Mouse (Mus musculus) cerebellum, postnatal 14 days (tissue): ENCODE measurements around the gene B2m.
"Not testable (repeated sequence)": the region's sequence is repeated elsewhere in the genome, so short reads cannot be mapped to it uniquely, and the experiment has no call there.

Source experiments
- DNase-seq, 2 experiments: peaks; one replicate each; pipeline ENCODE4 v3.0.0; 2021; ENCODE audit warnings: mixed read lengths in 2 of 2

B2m gene

GRCm38 (mm10) chr2:122147508-122148241, at the start of gene B2m:
Gene B2m (plus strand): TSS chr2:122147686.
- DNase-seq: peak; percentile 95

GRCm38 (mm10) chr2:122097686-122098085, 49.8 kb upstream of the B2m start:
- DNase-seq: not testable (repeated sequence)

- DNase-seq: peak in 1 of 2 experiments; percentile 10
These were observed 45.4 kb upstream of the B2m start for GRCm38 (mm10) chr2:122102070-122102469.

- no peak for DNase-seq
These were observed 39.4 kb upstream of the B2m start for GRCm38 (mm10) chr2:122108101-122108500.

GRCm38 (mm10) chr2:122109714-122110113, 37.8 kb upstream of the B2m start:
- no peak for DNase-seq

GRCm38 (mm10) chr2:122116888-122117287, 30.6 kb upstream of the B2m start:
- DNase-seq: peak in 1 of 2 experiments; percentile 8

- DNase-seq: peak; percentile 97 to 98
These were observed 29.2 kb upstream of the B2m start, which contains the start of gene Spg11 for GRCm38 (mm10) chr2:122117961-122118958. Gene Spg11 (minus strand): TSS chr2:122118386.

GRCm38 (mm10) chr2:122125680-122126572, 21.6 kb upstream of the B2m start:
- no peak for DNase-seq

GRCm38 (mm10) chr2:122126765-122127347, 20.6 kb upstream of the B2m start:
- DNase-seq: no peak

- no peak for DNase-seq
These were observed 19.9 kb upstream of the B2m start for GRCm38 (mm10) chr2:122127635-122128034.

GRCm38 (mm10) chr2:122132078-122132477, 15.4 kb upstream of the B2m start:
- no peak for DNase-seq

GRCm38 (mm10) chr2:122132618-122133017, 14.9 kb upstream of the B2m start:
- DNase-seq: no peak

GRCm38 (mm10) chr2:122137839-122138465, 9.5 kb upstream of the B2m start:
- no peak for DNase-seq

- no peak for DNase-seq
These were observed 6.7 kb upstream of the B2m start for GRCm38 (mm10) chr2:122140815-122141214.

GRCm38 (mm10) chr2:122141332-122141967, 6.0 kb upstream of the B2m start:
- no peak for DNase-seq

- DNase-seq: no peak
These were observed 4.4 kb upstream of the B2m start for GRCm38 (mm10) chr2:122143111-122143510.

GRCm38 (mm10) chr2:122145756-122146155, 1.7 kb upstream of the B2m start:
- DNase-seq: no peak

- DNase-seq: peak in 1 of 2 experiments; percentile 10
These were observed 799 bp upstream of the B2m start for GRCm38 (mm10) chr2:122146687-122147086.

GRCm38 (mm10) chr2:122148242-122148917, 894 bp downstream of the B2m start:
- DNase-seq: peak; percentile 16 to 33

GRCm38 (mm10) chr2:122149316-122149715, 1.8 kb downstream of the B2m start:
- no peak for DNase-seq
